ENCODE assay signal across 9 mouse cellular contexts in genomic region chr2:79774372-79774771, GRCm38 (mm10).
DNase-seq lines count a peak whose midpoint lies in the region; ATAC-seq lines count a peak whose summit lies in the region.
"Had no signal": no experiment of that assay in that cellular context is flagged by ENCODE, and none has a peak within 500 bp of the region (broad histone marks: within the 10 kb centered on the region; RNA-seq: fewer than 3 reads in every experiment).

No protein-coding gene starts in this region.

- no peak overlapping the region for H3K27ac ChIP-seq in limb, embryonic 11.5 days (replicated peaks; ENCODE audit: low read depth, low read length)
- H3K27ac ChIP-seq in stomach, embryonic 14.5 days (ENCODE audit: low read length), result no peak overlapping the region

- H3K36me3 ChIP-seq in limb, embryonic 11.5 days (ENCODE audit: control insufficient read depth, insufficient read depth, low read length), result no peaks in the 10 kb centered on the region
- H3K36me3 ChIP-seq in stomach, embryonic 14.5 days (ENCODE audit: control insufficient read depth, insufficient read depth, low read length), result no peaks in the 10 kb centered on the region

- peak; percentile 16 to 67 for DNase-seq in spleen, adult 18-20 months
- no peak for DNase-seq in spleen, adult 12 weeks (ENCODE audit: low spot score)
- peak; percentile 57 to 81 for DNase-seq in cerebellum, postnatal 25 days
- DNase-seq in gastrocnemius, adult 8-10 months (ENCODE audit: low spot score in 2 of 2), result peak; percentile 24 to 38
- DNase-seq in kidney, adult 9 months, result peak; percentile 87
- peak; percentile 67 for DNase-seq in limb, embryonic 11.5 days (ENCODE audit: low spot score)
- peak; percentile 7 to 40 for DNase-seq in monocyte, adult 2 months (ENCODE audit: low read depth in 1 of 2, low spot score in 2 of 2)

- WGBS in limb, embryonic 11.5 days, result 3% methylated on average over 5 of the region's 5 CpGs
- WGBS in stomach, embryonic 14.5 days, result 1% methylated on average over 5 of the region's 5 CpGs

- no peak overlapping the region for H3K4me3 ChIP-seq in limb, embryonic 11.5 days (ENCODE audit: low read depth, low read length)
- H3K4me3 ChIP-seq in stomach, embryonic 14.5 days (ENCODE audit: low read depth, low read length), result no peak overlapping the region
- H3K4me3 ChIP-seq: myocyte had no signal

- H3K27me3 ChIP-seq in limb, embryonic 11.5 days (ENCODE audit: control insufficient read depth, insufficient read depth, low read length), result no peaks in the 10 kb centered on the region
- no peaks in the 10 kb centered on the region for H3K27me3 ChIP-seq in stomach, embryonic 14.5 days (ENCODE audit: control insufficient read depth, insufficient read depth, low read length)

- ATAC-seq in limb, embryonic 11.5 days (ENCODE audit: insufficient number of reproducible peaks, low FRiP score, low TSS enrichment, low read depth), result peak; percentile 31; the same call in 1 of the 2 replicates
- peak; percentile 18; the same call in 1 of the 2 replicates for ATAC-seq in stomach, embryonic 14.5 days (ENCODE audit: insufficient number of reproducible peaks, insufficient read depth, low FRiP score, low read depth)

- H3K4me2 ChIP-seq in limb, embryonic 11.5 days (ENCODE audit: low read depth, severe bottlenecking), result no peak overlapping the region
- H3K4me2 ChIP-seq in stomach, embryonic 14.5 days (replicated peaks; ENCODE audit: low read depth, low read length), result no peak overlapping the region

- no peaks in the 10 kb centered on the region for H3K9me3 ChIP-seq in limb, embryonic 11.5 days (ENCODE audit: control insufficient read depth, low read length)
- no peaks in the 10 kb centered on the region for H3K9me3 ChIP-seq in stomach, embryonic 14.5 days (ENCODE audit: control insufficient read depth, low read depth, low read length)

- no peak overlapping the region for H3K9ac ChIP-seq in limb, embryonic 11.5 days (ENCODE audit: low read length)
- H3K9ac ChIP-seq in stomach, embryonic 14.5 days (replicated peaks; ENCODE audit: low read depth, low read length), result no peak overlapping the region

- H3K4me1 ChIP-seq in limb, embryonic 11.5 days (ENCODE audit: control insufficient read depth, insufficient read depth, low read length), result no peaks in the 10 kb centered on the region
- H3K4me1 ChIP-seq in stomach, embryonic 14.5 days (ENCODE audit: control insufficient read depth, insufficient read depth, low read length), result no peaks in the 10 kb centered on the region
